Comparison of ENCODE assay signal across 13 mouse cellular contexts in genomic region chr1:74090329-74090728, GRCm38 (mm10). TPM values are rescaled to one million over a fixed set of nuclear protein-coding genes. Genes with fewer than 3 reads are reported as not detected.
DNase-seq lines count a peak whose midpoint lies in the region; ATAC-seq and TF ChIP-seq lines count a peak whose summit lies in the region.
"Had no signal": no experiment of that assay in that cellular context is flagged by ENCODE, and none has a peak within 500 bp of the region (broad histone marks: within the 10 kb centered on the region; RNA-seq: fewer than 3 reads in every experiment).

No protein-coding gene starts in this region.

- H3K36me3 ChIP-seq in hindbrain, embryonic 10.5 days = no peaks in the 10 kb centered on the region
- no peaks in the 10 kb centered on the region for H3K36me3 ChIP-seq in hindbrain, postnatal 0 days (ENCODE audit: insufficient read depth, low read length)
- H3K36me3 ChIP-seq in embryonic facial prominence, embryonic 15.5 days = no peaks in the 10 kb centered on the region
- H3K36me3 ChIP-seq in liver, embryonic 11.5 days (ENCODE audit: control insufficient read depth, insufficient read depth, low read length) = no peaks in the 10 kb centered on the region
- H3K36me3 ChIP-seq in thymus, adult 2 months (ENCODE audit: control insufficient read depth, insufficient read depth, low read length) = no peaks in the 10 kb centered on the region
- H3K36me3 ChIP-seq: midbrain, embryonic 15.5 days had no signal

- no peak for DNase-seq in hindbrain, embryonic 10.5 days (ENCODE audit: low spot score)
- no peak for DNase-seq in hindbrain, postnatal 0 days (ENCODE audit: low spot score)
- peak; percentile 53 for DNase-seq in embryo, embryonic 10.5 days (ENCODE audit: low spot score)
- DNase-seq in liver, embryonic 11.5 days (ENCODE audit: low spot score) = no peak
- no peak for DNase-seq in adrenal gland, postnatal 36 days
- DNase-seq in frontal cortex, postnatal 36 days (ENCODE audit: low spot score in 2 of 2) = no peak
- no peak for DNase-seq in thymus, adult 2 months
- DNase-seq: adrenal gland, adult 2 months; cerebellum, adult 9-11 months had no signal

- H3K4me2 ChIP-seq in hindbrain, postnatal 0 days (ENCODE audit: low read depth, low read length) = no peak overlapping the region
- peak overlapping the region; percentile 59 for H3K4me2 ChIP-seq in embryonic facial prominence, embryonic 15.5 days (replicated peaks)
- H3K4me2 ChIP-seq in liver, embryonic 11.5 days = peak overlapping the region; percentile 51
- H3K4me2 ChIP-seq: midbrain, embryonic 15.5 days had no signal

- H3K27ac ChIP-seq in hindbrain, embryonic 10.5 days = peak overlapping the region; percentile 78
- H3K27ac ChIP-seq in hindbrain, postnatal 0 days = no peak overlapping the region
- H3K27ac ChIP-seq in embryonic facial prominence, embryonic 15.5 days (replicated peaks) = peak overlapping the region; percentile 99; the same call in 1 of the 2 replicates
- H3K27ac ChIP-seq in liver, embryonic 11.5 days (ENCODE audit: low read depth, low read length) = no peak overlapping the region
- no peak overlapping the region for H3K27ac ChIP-seq in thymus, adult 2 months (ENCODE audit: control insufficient read depth, insufficient read depth, low read length)
- H3K27ac ChIP-seq: midbrain, embryonic 15.5 days had no signal

- H3K4me3 ChIP-seq in hindbrain, embryonic 10.5 days = peak overlapping the region; percentile 40
- H3K4me3 ChIP-seq in hindbrain, postnatal 0 days (ENCODE audit: low read length) = no peak overlapping the region
- peak overlapping the region; percentile 51 for H3K4me3 ChIP-seq in embryonic facial prominence, embryonic 15.5 days (replicated peaks)
- peak overlapping the region; percentile 31 for H3K4me3 ChIP-seq in liver, embryonic 11.5 days (ENCODE audit: low read depth, low read length)
- H3K4me3 ChIP-seq in thymus, adult 2 months (ENCODE audit: control insufficient read depth, insufficient read depth, low read length) = no peak overlapping the region
- H3K4me3 ChIP-seq: midbrain, embryonic 15.5 days had no signal

- WGBS in hindbrain, embryonic 10.5 days = 37% methylated on average over 7 of the region's 7 CpGs
- 60% methylated on average over 7 of the region's 7 CpGs for WGBS in hindbrain, postnatal 0 days
- 26% methylated on average over 7 of the region's 7 CpGs for WGBS in embryonic facial prominence, embryonic 15.5 days
- 46% methylated on average over 7 of the region's 7 CpGs for WGBS in liver, embryonic 11.5 days
- 94% methylated on average over 7 of the region's 7 CpGs for WGBS in thymus, adult 2 months

- no peaks in the 10 kb centered on the region for H3K9me3 ChIP-seq in hindbrain, embryonic 10.5 days
- no peaks in the 10 kb centered on the region for H3K9me3 ChIP-seq in hindbrain, postnatal 0 days (ENCODE audit: low read length)
- no peaks in the 10 kb centered on the region for H3K9me3 ChIP-seq in embryonic facial prominence, embryonic 15.5 days (replicated peaks)
- H3K9me3 ChIP-seq in liver, embryonic 11.5 days (ENCODE audit: control insufficient read depth, low read length) = no peaks in the 10 kb centered on the region
- H3K9me3 ChIP-seq: midbrain, embryonic 15.5 days had no signal

- no peak for TF ChIP-seq CTCF in hindbrain, postnatal 0 days (IDR thresholded peaks at IDR 0.05; ENCODE audit: low read depth)
- TF ChIP-seq CTCF in thymus, adult 2 months (IDR thresholded peaks at IDR 0.05; ENCODE audit: borderline replicate concordance, control insufficient read depth, extremely low read depth, insufficient read depth, low read length, poor library complexity) = no peak

- TF ChIP-seq POLR2A in thymus, adult 2 months (IDR thresholded peaks at IDR 0.05; ENCODE audit: control insufficient read depth, extremely low read depth, insufficient read depth, low read length, poor library complexity) = no peak

- no peak for ATAC-seq in hindbrain, postnatal 0 days
- no peak for ATAC-seq in embryonic facial prominence, embryonic 15.5 days (ENCODE audit: insufficient number of reproducible peaks, low FRiP score, low TSS enrichment, low read depth)
- ATAC-seq in liver, embryonic 11.5 days (replicated peaks; ENCODE audit: low FRiP score) = no peak
- ATAC-seq: midbrain, embryonic 15.5 days had no signal

- no peak overlapping the region for H3K9ac ChIP-seq in hindbrain, postnatal 0 days (replicated peaks; ENCODE audit: low read length)
- H3K9ac ChIP-seq in embryonic facial prominence, embryonic 15.5 days = peak overlapping the region; percentile 18
- H3K9ac ChIP-seq in liver, embryonic 11.5 days (ENCODE audit: low read depth, low read length) = no peak overlapping the region
- H3K9ac ChIP-seq: midbrain, embryonic 15.5 days had no signal

- peaks cover 76% of the 10 kb centered on the region for H3K4me1 ChIP-seq in hindbrain, embryonic 10.5 days (replicated peaks)
- H3K4me1 ChIP-seq in hindbrain, postnatal 0 days (ENCODE audit: insufficient read depth, low read length) = no peaks in the 10 kb centered on the region; the same call in 1 of the 2 replicates
- peaks cover 62% of the 10 kb centered on the region for H3K4me1 ChIP-seq in embryonic facial prominence, embryonic 15.5 days
- H3K4me1 ChIP-seq in liver, embryonic 11.5 days (replicated peaks; ENCODE audit: control insufficient read depth, insufficient read depth, low read length) = peaks cover 4% of the 10 kb centered on the region
- H3K4me1 ChIP-seq in thymus, adult 2 months (replicated peaks; ENCODE audit: control insufficient read depth, insufficient read depth, low read length) = no peaks in the 10 kb centered on the region

- peaks cover 31% of the 10 kb centered on the region for H3K27me3 ChIP-seq in hindbrain, embryonic 10.5 days (ENCODE audit: insufficient read depth, poor library complexity, severe bottlenecking)
- no peaks in the 10 kb centered on the region; the same call in 1 of the 2 replicates for H3K27me3 ChIP-seq in hindbrain, postnatal 0 days (ENCODE audit: insufficient read depth, low read length)
- peaks cover under 1% of the 10 kb centered on the region; the same call in 1 of the 2 replicates for H3K27me3 ChIP-seq in embryonic facial prominence, embryonic 15.5 days
- H3K27me3 ChIP-seq in liver, embryonic 11.5 days (replicated peaks; ENCODE audit: control insufficient read depth, insufficient read depth, low read length) = peaks cover 22% of the 10 kb centered on the region
- H3K27me3 ChIP-seq in thymus, adult 2 months (ENCODE audit: control insufficient read depth, insufficient read depth, low read length) = no peaks in the 10 kb centered on the region
- H3K27me3 ChIP-seq: midbrain, embryonic 15.5 days had no signal

RNA-seq across cellular contexts. Expression of gene Tns1, which starts 33.9 kb away (rescaled TPM):
- 15.1 and 15.3 TPM in 2 replicates for polyA plus RNA-seq in hindbrain, embryonic 10.5 days (2016; fragmentation: Nextera tagmentation; extraction: Ambion mirVana)
- 24.1 and 28.0 TPM in 2 replicates for total RNA-seq in hindbrain, postnatal 0 days (2014; rRNA removed)
- polyA plus RNA-seq in hindbrain, postnatal 0 days (2015; fragmentation: Nextera tagmentation; extraction: Ambion mirVana) = 10.3 and 11.7 TPM in 2 replicates
- polyA plus RNA-seq in embryonic facial prominence, embryonic 15.5 days (2015; fragmentation: Nextera tagmentation; extraction: Ambion mirVana) = 49.3 and 53.7 TPM in 2 replicates
- polyA plus RNA-seq in liver, embryonic 11.5 days (2014; fragmentation: Nextera tagmentation; extraction: Ambion mirVana) = 19.4 and 20.4 TPM in 2 replicates
- 100 to 1,000 TPM; 404 to 411 TPM for total RNA-seq in adrenal gland, postnatal 36 days (2021)
- polyA plus RNA-seq in thymus, adult 2 months (2012; rRNA removed) = 117 and 122 TPM in 2 replicates

RNA-seq across cellular contexts. Expression of gene Rufy4, which starts 35.0 kb away (rescaled TPM):
- 0.31 and 0.37 TPM in 2 replicates for polyA plus RNA-seq in hindbrain, embryonic 10.5 days (2016; fragmentation: Nextera tagmentation; extraction: Ambion mirVana)
- not detected in 2 replicates for total RNA-seq in hindbrain, postnatal 0 days (2014; rRNA removed)
- 0.08 and 0.10 TPM in 2 replicates for polyA plus RNA-seq in hindbrain, postnatal 0 days (2015; fragmentation: Nextera tagmentation; extraction: Ambion mirVana)
- 0.72 and 0.85 TPM in 2 replicates for polyA plus RNA-seq in embryonic facial prominence, embryonic 15.5 days (2015; fragmentation: Nextera tagmentation; extraction: Ambion mirVana)
- 0.17 and 0.34 TPM in 2 replicates for polyA plus RNA-seq in liver, embryonic 11.5 days (2014; fragmentation: Nextera tagmentation; extraction: Ambion mirVana)
- 1 to 10 TPM; 1.2 to 2.0 TPM for total RNA-seq in adrenal gland, postnatal 36 days (2021)
- polyA plus RNA-seq in thymus, adult 2 months (2012; rRNA removed) = 0.49 and 1.0 TPM in 2 replicates
- total RNA-seq: ES-E14; layer of hippocampus, postnatal 25 days had no signal

Comparison
In these comparisons a context has a peak if more than half of its experiments do, and no peak if none do; other contexts are left out.
1. H3K27ac ChIP-seq: peak in hindbrain, embryonic 10.5 days (single experiment) and embryonic facial prominence, embryonic 15.5 days (single experiment); none in hindbrain, postnatal 0 days (single experiment), liver, embryonic 11.5 days (single experiment) and thymus, adult 2 months (single experiment).
2. H3K4me3 ChIP-seq: peak in hindbrain, embryonic 10.5 days (single experiment), embryonic facial prominence, embryonic 15.5 days (single experiment) and liver, embryonic 11.5 days (single experiment); none in hindbrain, postnatal 0 days (single experiment) and thymus, adult 2 months (single experiment).